Mouse (Mus musculus): ENCODE results near the gene Alg5.
A peak's percentile ranks its signal among the peaks of the same experiment; 100 is the strongest.
"Not testable (repeated sequence)": the region's sequence is repeated elsewhere in the genome, so short reads cannot be mapped to it uniquely, and the experiment has no call there.

The Alg5 gene

GRCm38 (mm10) chr3:54741965-54742364, 6.6 kb downstream of the Alg5 start:
- DNase-seq = no peak

DNA sequence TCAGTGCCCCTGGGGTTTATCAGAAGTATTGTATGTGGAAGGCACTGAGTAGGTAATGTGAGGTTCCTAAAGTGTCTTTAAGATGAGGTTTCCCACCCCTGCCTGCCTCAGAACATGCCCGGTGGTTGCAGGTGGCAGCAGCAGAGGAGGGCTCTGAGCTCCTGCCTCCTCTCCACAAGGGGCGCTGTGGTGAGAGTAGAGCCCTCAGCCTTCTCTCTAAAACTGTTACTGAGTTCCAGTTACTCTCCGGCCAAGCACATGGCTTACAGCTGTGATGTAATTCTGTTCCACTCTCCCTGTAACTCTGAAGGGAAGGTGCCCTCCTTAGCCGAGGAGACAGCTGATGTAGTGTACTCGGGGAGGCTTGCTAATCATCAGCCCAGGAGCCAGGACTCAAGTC, 10.5 kb downstream of the Alg5 start:
- no peak for DNase-seq

DNA sequence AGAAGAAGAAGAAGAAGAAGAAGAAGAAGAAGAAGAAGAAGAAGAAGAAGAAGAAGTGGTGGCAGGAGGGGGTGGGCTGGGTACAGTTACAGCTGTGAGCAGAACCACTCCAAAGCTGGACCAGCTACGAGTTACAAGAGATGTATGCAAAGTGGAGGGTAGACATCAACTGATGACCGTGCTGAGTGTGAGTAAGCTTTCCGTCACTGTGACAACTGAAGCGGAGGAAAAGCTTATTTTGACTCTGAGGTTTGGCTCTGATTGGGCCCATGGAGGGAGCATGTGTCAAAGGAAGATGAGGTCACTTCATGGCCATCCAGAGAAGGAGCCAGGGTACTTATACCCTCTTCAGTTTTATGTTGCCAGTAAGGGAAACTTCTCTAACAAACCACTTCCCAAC, 18.1 kb downstream of the Alg5 start:
- DNase-seq = no peak

GRCm38 (mm10) chr3:54755145-54756041, 20.1 kb downstream of the Alg5 start, which contains the start of gene Smad9:
TSS of gene Smad9 (plus strand) at chr3:54755582.
- peak; percentile 47 for DNase-seq

- DNase-seq = peak; percentile 35
Measured at GRCm38 (mm10) chr3:54756058-54756457, 20.7 kb downstream of the Alg5 start.

DNA sequence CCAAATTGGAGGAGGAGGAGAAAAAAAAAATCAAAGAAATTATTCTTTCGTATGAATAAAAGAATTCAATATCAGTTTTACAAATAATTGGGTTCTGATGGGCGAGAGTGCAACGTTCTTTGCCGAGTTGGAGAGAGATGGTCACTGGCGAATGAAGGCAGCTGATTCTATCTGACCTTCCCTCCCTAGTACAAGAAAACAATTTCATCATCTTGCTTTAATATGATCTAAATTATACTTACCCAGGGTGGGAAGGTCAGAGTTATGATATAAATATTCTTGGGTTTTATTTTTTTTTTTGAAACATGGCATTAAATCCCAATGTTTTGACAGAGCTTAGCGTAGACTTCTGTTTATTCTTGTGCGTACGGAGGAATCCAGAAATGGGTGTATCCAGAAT, 22.1 kb downstream of the Alg5 start:
- no peak for DNase-seq

DNA sequence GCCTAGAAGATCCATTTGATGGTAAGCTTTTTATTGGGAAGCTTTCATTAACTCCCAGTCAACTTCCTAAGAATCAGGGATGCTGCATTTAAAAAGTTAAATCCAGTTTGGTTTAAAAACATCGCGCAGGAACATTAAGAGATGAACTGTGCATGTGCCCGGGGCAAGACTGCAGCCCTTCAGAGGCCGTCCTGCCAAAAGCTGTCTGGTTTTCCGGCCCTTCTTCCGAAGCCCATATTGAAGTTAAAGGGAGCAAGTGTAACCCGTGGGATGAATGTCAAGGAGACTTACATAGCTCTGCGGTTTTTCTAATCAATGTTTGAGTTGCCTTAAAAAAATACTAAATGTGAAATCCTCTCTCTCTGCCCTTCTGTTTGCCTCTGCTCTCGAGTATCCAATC, 23.9 kb downstream of the Alg5 start:
- no peak for DNase-seq

GRCm38 (mm10) chr3:54760321-54761115, 25.2 kb downstream of the Alg5 start:
- no peak for DNase-seq

GRCm38 (mm10) chr3:54761258-54761657, 25.9 kb downstream of the Alg5 start:
- DNase-seq = no peak

GRCm38 (mm10) chr3:54764418-54764817, 29.1 kb downstream of the Alg5 start:
- peak; percentile 64 for DNase-seq

- not testable (repeated sequence) for DNase-seq
Measured at GRCm38 (mm10) chr3:54765521-54765920, 30.2 kb downstream of the Alg5 start.

DNA sequence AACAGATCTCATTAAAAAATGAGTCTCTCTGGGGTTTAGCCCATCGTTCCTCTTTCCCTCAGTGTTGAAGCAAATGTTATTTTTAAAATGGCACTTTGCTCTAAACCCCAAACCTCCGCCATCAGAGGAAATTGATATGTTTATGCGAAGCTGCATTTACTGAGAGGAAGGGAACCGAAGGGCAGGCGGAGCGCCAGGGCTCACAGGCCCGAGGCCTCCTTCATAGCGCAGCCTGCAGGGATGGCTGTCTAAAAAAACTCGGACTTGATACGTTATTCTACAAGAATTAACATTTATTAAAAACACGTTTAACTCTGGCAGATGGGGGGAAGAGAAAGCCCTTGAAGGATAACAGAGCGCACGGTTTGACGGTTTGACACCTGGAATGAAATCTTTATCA, 30.7 kb downstream of the Alg5 start:
- no peak for DNase-seq

DNA sequence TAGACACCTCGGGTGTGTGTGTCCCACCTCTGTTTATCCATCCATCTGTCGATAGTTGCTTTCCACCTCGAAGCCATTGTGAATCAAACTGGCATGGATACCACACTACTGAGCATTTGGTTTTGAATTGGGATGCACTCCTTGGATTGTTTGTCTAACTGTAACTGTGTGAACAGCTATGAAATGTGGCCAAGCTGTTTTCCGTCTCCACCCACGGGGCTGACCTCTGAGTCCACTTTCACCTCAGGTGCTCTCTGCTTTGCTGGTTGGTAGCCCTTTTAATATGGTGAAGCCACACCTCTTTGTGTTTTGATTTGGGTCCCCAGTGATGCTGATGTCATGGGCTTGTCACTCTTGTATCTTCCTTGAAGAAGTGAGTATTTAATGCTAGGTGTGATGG, 31.5 kb downstream of the Alg5 start:
- DNase-seq = no peak

- DNase-seq = no peak
Measured at GRCm38 (mm10) chr3:54768592-54768991, 33.3 kb downstream of the Alg5 start.

GRCm38 (mm10) chr3:54769349-54770275, 34.3 kb downstream of the Alg5 start:
- DNase-seq = no peak

- no peak for DNase-seq
Measured at GRCm38 (mm10) chr3:54773613-54774012, 38.3 kb downstream of the Alg5 start.

DNA sequence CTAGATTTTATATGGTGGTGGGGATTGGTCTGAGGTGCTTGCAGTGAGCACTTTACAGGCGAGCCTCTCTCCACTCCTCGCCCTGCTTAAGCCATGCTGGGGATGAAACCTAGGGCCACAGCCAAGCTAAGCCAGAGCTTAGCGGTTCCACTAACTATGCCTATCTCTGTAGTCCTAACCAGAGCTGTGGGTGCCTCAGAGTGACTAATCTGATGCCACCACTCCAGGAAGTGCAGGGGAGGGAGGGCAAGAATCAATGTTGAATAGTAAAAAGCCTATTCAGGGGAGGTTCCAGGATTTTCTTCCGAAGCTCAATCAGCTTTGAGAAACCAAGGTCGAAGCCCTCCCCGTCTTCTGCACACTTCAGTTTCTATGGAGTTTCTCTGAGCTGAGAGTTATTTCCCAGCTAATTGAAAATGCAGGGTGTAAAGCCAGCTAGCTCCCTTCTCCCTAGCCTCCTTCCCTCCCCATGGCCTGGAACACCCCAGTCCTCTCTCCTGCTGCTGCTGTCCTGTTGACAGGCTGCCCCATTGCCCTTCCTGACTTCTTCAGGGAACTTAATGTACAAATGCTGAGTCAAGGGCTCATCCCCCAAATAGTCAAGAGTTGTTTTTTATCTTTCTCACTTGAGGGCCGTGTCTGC, 40.8 kb downstream of the Alg5 start:
- DNase-seq = no peak

GRCm38 (mm10) chr3:54790601-54791000, 55.3 kb downstream of the Alg5 start:
- DNase-seq = no peak

- DNase-seq = no peak
Measured at GRCm38 (mm10) chr3:54791822-54792677, 56.7 kb downstream of the Alg5 start.

DNA sequence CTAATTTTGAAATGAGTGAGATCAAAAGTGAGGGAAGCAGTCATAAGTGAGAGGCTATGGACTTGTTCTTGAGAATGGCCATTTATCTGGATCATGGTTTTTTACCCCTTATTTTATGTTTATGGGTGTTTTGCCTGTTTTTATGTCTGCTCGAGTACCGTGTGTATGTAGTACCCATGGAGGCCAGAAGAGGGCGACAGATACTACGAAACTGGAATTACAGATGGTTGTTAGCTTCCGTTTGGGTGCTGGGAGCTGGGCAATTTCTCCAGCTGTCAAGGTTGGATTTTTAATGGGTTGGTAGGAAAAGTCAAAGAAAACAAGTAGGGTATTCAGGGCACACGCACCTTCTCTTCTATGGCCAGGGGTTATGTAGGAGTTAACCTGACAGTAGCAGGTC, 58.4 kb downstream of the Alg5 start:
- DNase-seq = no peak

DNA sequence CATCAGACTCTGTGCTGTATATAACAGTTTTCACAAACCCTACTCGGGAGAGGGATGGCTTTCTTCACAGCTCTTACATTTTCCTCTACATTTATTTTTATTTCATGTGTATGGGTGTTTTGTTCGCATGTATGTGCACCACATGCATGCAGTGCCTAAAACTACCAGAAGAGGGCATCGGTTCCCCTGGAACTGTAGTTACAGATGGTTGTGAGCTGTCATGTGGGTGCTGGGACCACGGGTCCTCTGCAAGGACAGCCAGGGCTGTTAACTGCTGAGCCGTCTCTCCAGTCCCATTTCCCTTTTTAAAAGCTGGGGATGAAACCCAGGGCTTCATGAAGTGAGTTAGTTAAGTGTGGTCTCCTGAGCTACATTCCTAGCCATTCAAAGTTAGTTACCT, 60.0 kb downstream of the Alg5 start:
- no peak for DNase-seq
